In the genomic region with DNA sequence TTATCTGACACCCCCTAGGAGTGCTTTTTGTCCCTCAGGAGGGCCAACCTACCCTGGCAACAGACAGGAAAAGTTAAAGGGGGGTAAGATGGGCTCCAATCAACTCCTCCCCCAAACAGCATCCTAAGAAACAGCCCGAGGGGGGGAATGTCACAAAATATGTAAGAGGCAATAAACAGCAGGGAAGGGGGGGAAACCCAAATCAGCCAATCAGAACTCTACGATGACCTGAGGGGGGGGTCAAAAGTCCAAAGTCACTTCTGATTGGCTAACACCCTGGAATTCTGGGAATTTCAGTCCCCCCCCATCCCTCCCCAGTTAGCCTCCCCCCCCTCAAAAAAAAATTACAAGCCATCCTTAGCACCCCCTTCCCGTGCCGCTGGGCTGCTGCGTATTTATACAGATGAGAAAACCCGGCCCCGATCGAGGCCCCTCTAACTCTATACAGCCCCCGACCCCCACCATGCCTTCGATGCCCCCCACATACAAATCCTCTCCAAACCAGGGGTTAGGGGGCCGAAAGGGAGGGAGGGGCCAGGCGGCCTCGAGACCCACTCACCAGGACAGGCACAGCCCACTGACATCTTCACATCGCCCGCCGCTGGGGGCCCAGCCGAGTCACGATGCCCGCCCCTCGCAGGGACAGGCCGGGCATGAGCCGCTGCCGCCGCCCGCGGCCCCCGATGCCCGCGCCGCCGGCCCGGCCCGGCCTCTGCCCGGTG, we compare ENCODE assay signal across 7 mouse cellular contexts. TPM values are rescaled to one million over a fixed set of nuclear protein-coding genes. Genes with fewer than 3 reads are reported as not detected.
DNase-seq lines count a peak whose midpoint lies in the region; ATAC-seq lines count a peak whose summit lies in the region.

A gene (plus strand): TSS at position 616 of the 722 bp plus-strand sequence.

- ATAC-seq in CD4-positive, CD25-positive, alpha-beta regulatory T cell, adult 4 months, result no peak
- ATAC-seq in embryonic facial prominence, embryonic 12.5 days (ENCODE audit: insufficient number of reproducible peaks, insufficient read depth, low FRiP score, low TSS enrichment), result no peak
- no peak for ATAC-seq in liver, embryonic 16.5 days (ENCODE audit: low read depth)

- H3K4me2 ChIP-seq in embryonic facial prominence, embryonic 12.5 days (replicated peaks), result peak within 1 kb of the TSS; percentile 86
- peak within 1 kb of the TSS; percentile 96 for H3K4me2 ChIP-seq in liver, embryonic 16.5 days (ENCODE audit: low read depth, low read length)

- WGBS in embryonic facial prominence, embryonic 12.5 days, result 1% methylated on average over 34 of the region's 34 CpGs
- 3% methylated on average over 33 of the region's 34 CpGs for WGBS in liver, embryonic 16.5 days (ENCODE audit: insufficient replicate concordance)

- peak within 1 kb of the TSS; percentile 99 for H3K9ac ChIP-seq in embryonic facial prominence, embryonic 12.5 days
- H3K9ac ChIP-seq in liver, embryonic 16.5 days (ENCODE audit: low read depth, low read length), result peak within 1 kb of the TSS; percentile 88

- peak within 1 kb of the TSS; percentile 94 for H3K4me3 ChIP-seq in embryonic facial prominence, embryonic 12.5 days
- peak within 1 kb of the TSS; percentile 84 for H3K4me3 ChIP-seq in liver, embryonic 16.5 days (ENCODE audit: low read depth, low read length)

- H3K4me1 ChIP-seq in embryonic facial prominence, embryonic 12.5 days, result peaks cover 56% of the 10 kb centered on the region
- H3K4me1 ChIP-seq in liver, embryonic 16.5 days (ENCODE audit: control insufficient read depth, low read depth, low read length), result peaks cover 63% of the 10 kb centered on the region

- peak within 1 kb of the TSS; percentile 99 for H3K27ac ChIP-seq in embryonic facial prominence, embryonic 12.5 days
- H3K27ac ChIP-seq in liver, embryonic 16.5 days (ENCODE audit: low read length), result peak within 1 kb of the TSS; percentile 85

- DNase-seq in ZHBTc4 (ENCODE audit: low read depth, low spot score), result peak; percentile 46
- DNase-seq in heart, adult 9 months (ENCODE audit: low spot score in 2 of 2), result peak; percentile 67 to 81
- DNase-seq in kidney, adult 9 months, result peak; percentile 71
- DNase-seq in retina, postnatal 1 day, result peak; percentile 65

- H3K36me3 ChIP-seq in embryonic facial prominence, embryonic 12.5 days, result no peaks in the 10 kb centered on the region
- H3K36me3 ChIP-seq in liver, embryonic 16.5 days (ENCODE audit: control insufficient read depth, insufficient read depth), result no peaks in the 10 kb centered on the region

- H3K27me3 ChIP-seq in embryonic facial prominence, embryonic 12.5 days, result no peaks in the 10 kb centered on the region
- H3K27me3 ChIP-seq in liver, embryonic 16.5 days (ENCODE audit: control insufficient read depth, insufficient read depth, low read depth, low read length), result peaks cover 4% of the 10 kb centered on the region; the same call in 1 of the 2 replicates

- no peaks in the 10 kb centered on the region for H3K9me3 ChIP-seq in embryonic facial prominence, embryonic 12.5 days
- no peaks in the 10 kb centered on the region for H3K9me3 ChIP-seq in liver, embryonic 16.5 days (replicated peaks; ENCODE audit: control insufficient read depth, low read length)

RNA-seq across cellular contexts. Expression of the gene that starts here (rescaled TPM):
- 10 to 100 TPM; 20.3 to 20.4 TPM for polyA plus RNA-seq in CD4-positive, CD25-positive, alpha-beta regulatory T cell, adult 4 months (2017; shearing (Covaris generic))
- 37.9 and 39.7 TPM in 2 replicates for polyA plus RNA-seq in embryonic facial prominence, embryonic 12.5 days (2016; fragmentation: Nextera tagmentation; extraction: Ambion mirVana)
- polyA plus RNA-seq in liver, embryonic 16.5 days (2015; fragmentation: Nextera tagmentation; extraction: Ambion mirVana), result 12.8 and 13.7 TPM in 2 replicates
